Mouse (Mus musculus) layer of hippocampus, postnatal 10 days (tissue): ENCODE measurements at regions not wholly inside any gene's neighbourhood (a gene's known extent, or its start where the extent isn't known, plus 50 kb on each side); places are given as distances from the start of the nearest gene placed in this dataset.
A peak's percentile ranks its signal among the peaks of the same experiment; 100 is the strongest.

Experiments used
- DNase-seq, 2 experiments: peaks; one replicate each; pipeline ENCODE4 v3.0.0; 2021; ENCODE audit warnings: low spot score in 2 of 2

GRCm38 (mm10) chr11:56165759-56166158 is 124.9 kb upstream of the Nmur2 start:
- peak; percentile 48 to 54 for DNase-seq

- no peak for DNase-seq
Observed at GRCm38 (mm10) chr11:56160286-56160685, 119.5 kb upstream of the Nmur2 start.

DNA sequence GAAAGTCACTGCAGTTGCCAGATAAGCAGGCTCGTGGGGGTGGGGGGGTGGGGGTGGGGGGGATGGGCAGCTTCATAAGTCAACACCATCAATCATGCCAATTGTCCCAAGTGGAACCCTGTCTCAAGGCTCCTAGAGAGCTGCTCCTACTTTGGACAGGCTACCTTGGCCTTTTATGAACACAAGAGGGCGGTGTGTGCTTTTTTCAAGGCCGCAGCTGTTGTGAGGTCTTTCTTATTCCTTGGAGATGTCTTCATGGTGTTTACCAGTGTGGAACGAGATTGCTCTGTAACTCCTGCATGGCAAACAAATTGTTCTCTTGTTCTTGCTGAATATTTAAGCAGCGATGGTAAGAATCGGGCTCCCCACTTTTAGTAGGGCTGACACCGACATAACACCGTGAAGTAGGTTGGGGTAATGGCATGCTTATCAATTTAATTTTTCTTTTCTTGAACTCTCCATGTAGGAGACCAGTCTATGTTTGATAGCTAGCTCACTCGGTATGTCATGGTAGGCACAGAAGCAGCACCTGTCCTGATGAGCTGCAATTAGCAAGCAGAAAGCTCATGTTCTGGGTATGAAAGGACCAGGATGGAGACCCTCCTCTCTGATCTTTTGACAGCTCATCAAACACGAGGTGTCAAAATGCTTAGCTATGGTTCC is 118.7 kb upstream of the Nmur2 start:
- DNase-seq = peak; percentile 43 to 56

DNA sequence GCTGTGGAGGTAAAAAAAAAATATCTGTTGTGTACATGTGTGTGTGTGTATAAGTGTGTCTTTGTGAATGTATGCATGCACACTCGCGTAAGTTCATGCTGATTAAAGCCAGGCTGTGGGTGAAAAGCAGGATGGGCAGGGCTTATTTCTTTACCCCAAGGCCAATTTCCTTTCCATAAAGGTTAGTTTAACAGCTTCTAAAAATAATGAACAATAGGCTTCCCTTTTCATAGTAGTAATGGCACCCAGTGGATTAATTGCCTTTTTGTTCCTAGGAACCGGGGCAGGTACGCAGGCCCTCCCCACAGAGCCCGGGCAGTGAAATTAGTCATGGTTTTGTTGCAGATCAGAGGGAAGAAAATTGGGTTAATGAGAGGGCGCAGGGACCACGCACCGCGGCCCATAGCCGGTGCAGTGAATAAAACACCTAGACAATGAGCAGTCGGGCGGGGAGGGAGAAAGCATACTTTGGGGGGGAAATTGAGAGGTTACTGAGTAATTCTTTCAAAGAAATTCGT is 110.1 kb upstream of the Nmur2 start:
- DNase-seq = no peak

- DNase-seq = no peak
Observed at GRCm38 (mm10) chr11:56149752-56150151, 108.9 kb upstream of the Nmur2 start.

DNA sequence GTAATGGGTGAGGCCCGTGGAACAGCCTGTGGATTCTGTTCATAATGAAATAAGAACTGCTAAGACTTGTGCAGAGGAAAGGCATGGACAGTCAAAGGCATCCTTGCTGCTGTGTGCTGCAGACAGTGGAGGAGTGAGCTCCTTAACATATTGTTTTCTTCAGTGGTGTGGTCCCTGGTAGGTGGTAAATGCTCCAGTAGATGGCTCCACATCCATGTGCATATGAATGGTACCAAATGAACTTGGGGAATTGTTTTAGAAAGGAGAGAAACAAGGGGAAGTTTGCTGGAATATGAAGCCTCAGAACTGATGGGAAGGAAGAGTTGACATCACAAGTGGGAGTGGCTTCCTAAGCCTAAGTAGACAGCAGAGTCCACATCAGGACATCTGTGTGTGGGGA is 108.1 kb upstream of the Nmur2 start:
- DNase-seq = peak in 1 of 2 experiments; percentile 38

- DNase-seq = no peak
Observed at GRCm38 (mm10) chr11:56146708-56147107, 105.9 kb upstream of the Nmur2 start.

- DNase-seq = peak; percentile 58 to 74
Observed at GRCm38 (mm10) chr11:56131339-56131823, 90.6 kb upstream of the Nmur2 start.

DNA sequence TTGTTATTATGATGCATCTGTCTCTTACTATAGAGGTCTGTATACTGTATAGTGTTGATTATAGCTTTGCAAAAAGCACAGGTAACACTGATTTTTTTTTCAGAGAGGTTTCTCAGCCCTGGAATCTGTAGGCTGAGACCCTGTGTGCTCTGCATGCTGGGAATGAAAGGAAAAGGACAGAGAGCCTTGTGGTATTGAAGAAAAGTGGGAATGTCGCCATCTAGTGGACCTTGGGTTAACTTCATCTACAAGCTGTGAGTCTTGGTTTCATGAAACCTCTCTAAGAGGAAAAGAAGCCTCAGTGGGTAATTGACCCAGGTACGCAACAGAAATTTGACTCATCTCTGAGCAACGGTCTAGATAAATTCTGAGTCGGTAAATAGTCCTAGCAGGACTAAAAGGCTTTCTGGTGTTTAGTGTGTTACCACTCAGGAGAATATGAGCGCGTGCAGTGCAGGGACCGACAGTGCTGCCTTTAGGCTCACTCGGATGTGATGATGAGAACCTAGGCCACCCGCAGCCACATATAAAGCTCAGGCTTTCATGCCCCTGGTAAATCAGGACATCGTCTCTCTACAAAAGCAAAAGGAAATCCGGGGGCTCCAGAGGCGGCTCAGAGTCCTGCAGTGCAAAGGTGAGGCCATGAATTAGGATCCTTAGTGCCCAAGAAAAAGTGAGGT is 75.9 kb upstream of the Nmur2 start:
- peak; percentile 49 to 59 for DNase-seq

- peak; percentile 79 to 81 for DNase-seq
Observed at GRCm38 (mm10) chr11:56107929-56108328, 67.1 kb upstream of the Nmur2 start.

DNA sequence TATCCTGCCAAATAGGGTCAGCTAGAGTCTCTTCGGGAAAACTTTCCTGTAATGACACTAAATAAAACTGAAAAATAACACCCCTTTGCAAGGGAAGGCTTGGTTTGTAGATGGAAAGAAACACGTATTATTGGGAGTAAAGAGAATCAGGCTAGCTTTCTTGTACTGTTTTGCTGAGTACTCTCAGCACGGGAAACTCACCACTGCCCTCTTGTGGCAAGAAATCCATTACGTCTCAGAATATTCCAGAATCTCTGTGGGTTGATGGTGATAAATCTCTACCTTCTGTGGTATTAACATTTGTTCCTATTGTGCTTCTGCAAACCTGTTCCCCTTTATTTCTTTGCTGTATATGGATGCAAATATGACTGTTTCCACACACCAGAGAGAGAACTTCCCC is 64.8 kb upstream of the Nmur2 start:
- DNase-seq = peak; percentile 71 to 77

GRCm38 (mm10) chr11:56092891-56093290 is 52.1 kb upstream of the Nmur2 start:
- DNase-seq = no peak
